Mouse (Mus musculus): ENCODE measurements around the gene Ccdc181. TPM values are rescaled to one million over a fixed set of nuclear protein-coding genes. Genes with fewer than 3 reads are reported as not detected.

Ccdc181 gene
- polyA plus RNA-seq, 1 experiment from 2014 or later: 9.5 TPM

DNA sequence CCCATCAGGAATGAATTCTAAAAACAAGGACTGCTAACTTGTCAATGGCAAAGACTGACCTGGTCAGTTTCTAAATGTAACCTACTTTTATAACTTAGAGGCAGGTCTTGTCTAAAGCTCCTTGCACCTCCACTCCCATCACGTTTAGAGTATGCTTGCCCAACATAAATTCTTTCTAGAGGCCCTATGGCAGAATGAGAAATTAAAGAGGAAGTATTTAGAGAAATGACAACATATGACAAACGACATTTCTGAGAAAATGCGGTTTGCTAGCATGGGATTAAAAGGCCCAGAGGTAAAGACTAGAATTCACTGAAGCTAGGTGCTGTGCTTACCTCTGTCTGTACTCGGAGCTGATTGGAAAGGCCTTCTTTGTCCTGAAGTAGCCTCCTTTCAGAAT, 26.6 kb downstream of the Ccdc181 start:
- Histone ChIP-seq H3K9ac (ENCODE audit: low read length) (no peak overlapping the region), H3K27me3 (replicated peaks; ENCODE audit: control insufficient read depth, insufficient read depth, low read length) (no peaks in the 10 kb centered on the region), H3K27ac (ENCODE audit: low read depth) (no peak overlapping the region), H3K36me3 (ENCODE audit: control insufficient read depth, insufficient read depth, low read length) (peaks cover 57% of the 10 kb centered on the region), H3K4me3 (ENCODE audit: low read depth, low read length) (no peak overlapping the region), H3K4me1 (replicated peaks; ENCODE audit: control insufficient read depth, insufficient read depth, low read length) (peaks cover 5% of the 10 kb centered on the region; the same call in 1 of the 2 replicates), H3K9me3 (ENCODE audit: control insufficient read depth, low read length) (no peaks in the 10 kb centered on the region), H3K4me2 (ENCODE audit: low read length) (no peak overlapping the region)
- DNase-seq (ENCODE audit: low spot score) (no peak), ATAC-seq (replicated peaks; ENCODE audit: low FRiP score, low TSS enrichment, low read depth) (no peak)
- 92% methylated on average over 4 of the region's 4 CpGs for WGBS

- 90% methylated on average over 5 of the region's 5 CpGs for WGBS
Measured at GRCm38 (mm10) chr1:164303821-164304220, 28.4 kb downstream of the Ccdc181 start, which contains the start of gene Nme7. Gene Nme7 (plus strand): TSS chr1:164304121.

GRCm38 (mm10) chr1:164307124-164307751, 31.9 kb downstream of the Ccdc181 start, which contains the start of gene Blzf1:
Gene Blzf1 (minus strand): TSS chr1:164307489.
- H3K4me2 ChIP-seq (ENCODE audit: low read length): peak within 1 kb of the TSS; percentile 77
- H3K36me3 ChIP-seq (ENCODE audit: control insufficient read depth, insufficient read depth, low read length): peaks cover 13% of the 10 kb centered on the region
- ATAC-seq (replicated peaks; ENCODE audit: low FRiP score, low TSS enrichment, low read depth): peak; percentile 99
- no peaks in the 10 kb centered on the region for H3K27me3 ChIP-seq (replicated peaks; ENCODE audit: control insufficient read depth, insufficient read depth, low read length)
- H3K27ac ChIP-seq (ENCODE audit: low read depth): peak within 1 kb of the TSS; percentile 47; the same call in 1 of the 2 replicates
- H3K4me1 ChIP-seq (replicated peaks; ENCODE audit: control insufficient read depth, insufficient read depth, low read length): peaks cover 11% of the 10 kb centered on the region
- under 1% methylated on average over 35 of the region's 35 CpGs for WGBS
- peak; percentile 97 for DNase-seq (ENCODE audit: low spot score)
- H3K9ac ChIP-seq (ENCODE audit: low read length): peak within 1 kb of the TSS; percentile 55
- H3K4me3 ChIP-seq (ENCODE audit: low read depth, low read length): peak within 1 kb of the TSS; percentile 63
- H3K9me3 ChIP-seq (ENCODE audit: control insufficient read depth, low read length): no peaks in the 10 kb centered on the region

More at GRCm38 (mm10) chr1:164303821-164304220, 28.4 kb downstream of the Ccdc181 start, which contains the start of gene Nme7:
- H3K36me3 ChIP-seq (ENCODE audit: control insufficient read depth, insufficient read depth, low read length): peaks cover 38% of the 10 kb centered on the region
- ATAC-seq (replicated peaks; ENCODE audit: low FRiP score, low TSS enrichment, low read depth): no peak
- H3K27me3 ChIP-seq (replicated peaks; ENCODE audit: control insufficient read depth, insufficient read depth, low read length): no peaks in the 10 kb centered on the region
- no peak for DNase-seq (ENCODE audit: low spot score)
- H3K9ac ChIP-seq (ENCODE audit: low read length): no peak within 1 kb of the TSS
- H3K9me3 ChIP-seq (ENCODE audit: control insufficient read depth, low read length): no peaks in the 10 kb centered on the region
- no peak within 1 kb of the TSS for H3K27ac ChIP-seq (ENCODE audit: low read depth)
- H3K4me1 ChIP-seq (replicated peaks; ENCODE audit: control insufficient read depth, insufficient read depth, low read length): peaks cover 11% of the 10 kb centered on the region
- H3K4me3 ChIP-seq (ENCODE audit: low read depth, low read length): no peak within 1 kb of the TSS
- no peak within 1 kb of the TSS for H3K4me2 ChIP-seq (ENCODE audit: low read length)

GRCm38 (mm10) chr1:164307922-164308321, 32.5 kb downstream of the Ccdc181 start:
- Histone ChIP-seq H3K9ac (ENCODE audit: low read length) (peak overlapping the region; percentile 55), H3K4me2 (ENCODE audit: low read length) (peak overlapping the region; percentile 77), H3K27ac (ENCODE audit: low read depth) (no peak overlapping the region; the same call in 1 of the 2 replicates), H3K27me3 (replicated peaks; ENCODE audit: control insufficient read depth, insufficient read depth, low read length) (no peaks in the 10 kb centered on the region), H3K4me1 (replicated peaks; ENCODE audit: control insufficient read depth, insufficient read depth, low read length) (peaks cover 11% of the 10 kb centered on the region), H3K4me3 (ENCODE audit: low read depth, low read length) (peak overlapping the region; percentile 63), H3K9me3 (ENCODE audit: control insufficient read depth, low read length) (no peaks in the 10 kb centered on the region), H3K36me3 (ENCODE audit: control insufficient read depth, insufficient read depth, low read length) (0 out of 2 replicates have a peak, but pooled peaks cover 8% of the 10 kb centered on the region)
- ATAC-seq (replicated peaks; ENCODE audit: low FRiP score, low TSS enrichment, low read depth) (peak; percentile 32; the same call in 1 of the 2 replicates), DNase-seq (ENCODE audit: low spot score) (no peak)
- 8% methylated on average over 10 of the region's 10 CpGs for WGBS

GRCm38 (mm10) chr1:164314085-164314484, 38.7 kb downstream of the Ccdc181 start:
- ATAC-seq (replicated peaks; ENCODE audit: low FRiP score, low TSS enrichment, low read depth) (no peak), DNase-seq (ENCODE audit: low spot score) (no peak)
- Histone ChIP-seq H3K27ac (ENCODE audit: low read depth) (no peak overlapping the region), H3K36me3 (ENCODE audit: control insufficient read depth, insufficient read depth, low read length) (0 out of 2 replicates have a peak, but pooled peaks cover 22% of the 10 kb centered on the region), H3K4me1 (replicated peaks; ENCODE audit: control insufficient read depth, insufficient read depth, low read length) (no peaks in the 10 kb centered on the region), H3K27me3 (replicated peaks; ENCODE audit: control insufficient read depth, insufficient read depth, low read length) (no peaks in the 10 kb centered on the region), H3K9ac (ENCODE audit: low read length) (no peak overlapping the region), H3K4me2 (ENCODE audit: low read length) (no peak overlapping the region), H3K4me3 (ENCODE audit: low read depth, low read length) (no peak overlapping the region), H3K9me3 (ENCODE audit: control insufficient read depth, low read length) (no peaks in the 10 kb centered on the region)
- 90% methylated on average over 5 of the region's 5 CpGs for WGBS

- Histone ChIP-seq H3K9me3 (ENCODE audit: control insufficient read depth, low read length) (no peaks in the 10 kb centered on the region), H3K27ac (ENCODE audit: low read depth) (no peak overlapping the region), H3K9ac (ENCODE audit: low read length) (no peak overlapping the region), H3K4me3 (ENCODE audit: low read depth, low read length) (no peak overlapping the region), H3K4me2 (ENCODE audit: low read length) (no peak overlapping the region), H3K27me3 (replicated peaks; ENCODE audit: control insufficient read depth, insufficient read depth, low read length) (no peaks in the 10 kb centered on the region), H3K4me1 (replicated peaks; ENCODE audit: control insufficient read depth, insufficient read depth, low read length) (peaks cover 5% of the 10 kb centered on the region), H3K36me3 (ENCODE audit: control insufficient read depth, insufficient read depth, low read length) (0 out of 2 replicates have a peak, but pooled peaks cover 22% of the 10 kb centered on the region)
- DNase-seq (ENCODE audit: low spot score) (no peak), ATAC-seq (replicated peaks; ENCODE audit: low FRiP score, low TSS enrichment, low read depth) (no peak)
- WGBS: 73% methylated on average over 8 of the region's 8 CpGs
Measured at GRCm38 (mm10) chr1:164315266-164315665, 39.9 kb downstream of the Ccdc181 start.

DNA sequence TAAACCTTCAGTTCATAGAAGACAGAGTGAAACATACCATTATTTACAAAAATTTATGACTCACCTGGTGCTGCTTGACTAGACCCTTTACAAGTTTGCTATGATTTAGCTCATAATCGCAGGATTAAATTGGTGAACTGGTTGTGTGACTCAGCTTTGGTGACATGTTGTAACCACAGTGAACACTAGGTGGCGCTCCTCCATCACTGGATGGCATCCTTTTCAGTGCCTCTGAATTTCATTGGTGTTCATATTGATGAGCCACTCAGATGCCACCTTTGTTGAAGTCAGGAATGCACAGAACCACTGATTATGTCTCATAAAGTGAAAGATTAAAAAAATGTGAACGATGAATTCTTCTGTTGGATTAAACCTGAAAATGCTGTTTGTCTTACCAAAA, 41.3 kb downstream of the Ccdc181 start:
- 27% methylated on average over 3 of the region's 3 CpGs for WGBS
- Histone ChIP-seq H3K4me1 (replicated peaks; ENCODE audit: control insufficient read depth, insufficient read depth, low read length) (peaks cover 13% of the 10 kb centered on the region), H3K27me3 (replicated peaks; ENCODE audit: control insufficient read depth, insufficient read depth, low read length) (no peaks in the 10 kb centered on the region), H3K9me3 (ENCODE audit: control insufficient read depth, low read length) (no peaks in the 10 kb centered on the region), H3K27ac (ENCODE audit: low read depth) (no peak overlapping the region), H3K4me2 (ENCODE audit: low read length) (no peak overlapping the region), H3K9ac (ENCODE audit: low read length) (no peak overlapping the region), H3K36me3 (ENCODE audit: control insufficient read depth, insufficient read depth, low read length) (0 out of 2 replicates have a peak, but pooled peaks cover 15% of the 10 kb centered on the region), H3K4me3 (ENCODE audit: low read depth, low read length) (no peak overlapping the region)
- DNase-seq (ENCODE audit: low spot score): peak; percentile 93
- ATAC-seq (replicated peaks; ENCODE audit: low FRiP score, low TSS enrichment, low read depth): no peak

DNA sequence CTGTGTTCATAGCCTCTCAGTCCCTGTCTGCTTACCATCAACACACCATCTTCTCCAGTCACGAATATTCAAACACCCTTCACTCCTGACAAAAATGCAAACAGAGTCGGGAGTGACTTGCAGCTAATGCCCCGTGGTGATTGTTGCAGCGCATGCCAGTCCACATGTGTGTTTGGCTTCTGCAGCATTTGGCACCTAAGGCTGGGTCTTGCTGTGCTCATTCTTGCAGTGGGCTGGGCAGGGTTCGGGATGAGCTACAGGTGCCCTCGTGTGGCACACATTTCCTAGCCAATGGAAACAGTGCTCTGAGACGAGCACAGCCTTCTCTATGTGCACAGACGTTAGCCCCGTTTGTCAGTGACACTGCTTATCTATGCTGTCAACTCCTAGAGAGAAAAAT, 41.9 kb downstream of the Ccdc181 start:
- ATAC-seq (replicated peaks; ENCODE audit: low FRiP score, low TSS enrichment, low read depth) (no peak), DNase-seq (ENCODE audit: low spot score) (no peak)
- H3K27me3 ChIP-seq (replicated peaks; ENCODE audit: control insufficient read depth, insufficient read depth, low read length): no peaks in the 10 kb centered on the region
- H3K36me3 ChIP-seq (ENCODE audit: control insufficient read depth, insufficient read depth, low read length): 0 out of 2 replicates have a peak, but pooled peaks cover 15% of the 10 kb centered on the region
- no peak overlapping the region for H3K4me3 ChIP-seq (ENCODE audit: low read depth, low read length)
- no peak overlapping the region for H3K9ac ChIP-seq (ENCODE audit: low read length)
- no peak overlapping the region for H3K27ac ChIP-seq (ENCODE audit: low read depth)
- no peaks in the 10 kb centered on the region for H3K9me3 ChIP-seq (ENCODE audit: control insufficient read depth, low read length)
- no peak overlapping the region for H3K4me2 ChIP-seq (ENCODE audit: low read length)
- WGBS: 68% methylated on average over 9 of the region's 9 CpGs
- H3K4me1 ChIP-seq (replicated peaks; ENCODE audit: control insufficient read depth, insufficient read depth, low read length): peaks cover 13% of the 10 kb centered on the region
